Mouse (Mus musculus) liver, embryonic 16.5 days (tissue): Measurements from ENCODE around the gene Gm20605. TPM values are rescaled to one million over a fixed set of nuclear protein-coding genes. Genes with fewer than 3 reads are reported as not detected.

ENCODE experiments used
- ATAC-seq: fragments of 200-750 bp; cut with Nextera tagmentation; 2 replicates; pipeline ENCODE4 v1.8.0; 2017; ENCODE audit warnings: low read depth, mild to moderate bottlenecking, moderate number of reproducible peaks, moderate library complexity
- H3K27ac ChIP-seq: fragments of 300-500 bp; sonication (generic); 2 replicates; pipeline ENCODE4 v1.5.1; 2014; ENCODE audit warnings: mild to moderate bottlenecking, low read length
- H3K27me3 ChIP-seq: fragments of 300-500 bp; sonication (generic); 2 replicates; pipeline ENCODE4 v1.6.1; 2014; ENCODE audit warnings: low read depth, low read length, mixed read lengths; ENCODE audit not compliant: control insufficient read depth, insufficient read depth
- H3K36me3 ChIP-seq: fragments of 300-500 bp; sonication (generic); 2 replicates; pipeline ENCODE4 v1.6.1; 2014; ENCODE audit warnings: mild to moderate bottlenecking; ENCODE audit not compliant: control insufficient read depth, insufficient read depth
- H3K4me1 ChIP-seq: fragments of 300-500 bp; sonication (generic); 2 replicates; pipeline ENCODE4 v1.6.1; 2014; ENCODE audit warnings: low read depth, low read length, mixed read lengths; ENCODE audit not compliant: control insufficient read depth
- H3K4me2 ChIP-seq: fragments of 300-500 bp; sonication (generic); 2 replicates; pipeline ENCODE4 v1.6.1; 2014; ENCODE audit warnings: low read depth, low read length, mixed read lengths
- H3K4me3 ChIP-seq: fragments of 300-500 bp; sonication (generic); 2 replicates; pipeline ENCODE4 v1.5.1; 2014; ENCODE audit warnings: low read depth, mild to moderate bottlenecking, low read length
- H3K9ac ChIP-seq: fragments of 300-500 bp; sonication (generic); 2 replicates; pipeline ENCODE4 v1.6.1; 2014; ENCODE audit warnings: low read depth, low read length
- H3K9me3 ChIP-seq: fragments of 300-500 bp; sonication (generic); replicated peaks from 2 replicates; pipeline ENCODE4 v1.6.1; 2016; ENCODE audit warnings: low read length; ENCODE audit not compliant: control insufficient read depth
- WGBS: fragments of 180-500 bp; shearing (Covaris S2); extraction: QIAGEN DNeasy Blood & Tissue Kit; methylation state at CpG from one replicate; pipeline ENCODE4 v1.1.7; 2014; ENCODE audit not compliant: insufficient replicate concordance; 5-methylcytosine and 5-hydroxymethylcytosine counted together
- polyA plus RNA-seq: library from polyadenylated mRNA; unstranded; fragments of >200 nt; fragmentation: Nextera tagmentation; extraction: Ambion mirVana; gene quantifications from 2 replicates; pipeline ENCODE4 v1.2.1, GENCODE M21; 2015

Gm20605 gene
- polyA plus RNA-seq, 1 experiment from 2014 or later = 6.1 TPM

GRCm38 (mm10) chr5:137685653-137686052, 56.7 kb downstream of the Gm20605 start:
- Histone ChIP-seq H3K4me1 (peaks cover 41% of the 10 kb centered on the region), H3K9ac (peak overlapping the region; percentile 50), H3K4me2 (peak overlapping the region; percentile 76), H3K4me3 (peak overlapping the region; percentile 39), H3K9me3 (no peaks in the 10 kb centered on the region), H3K36me3 (peaks cover 7% of the 10 kb centered on the region), H3K27me3 (no peaks in the 10 kb centered on the region), H3K27ac (peak overlapping the region; percentile 93)
- no peak for ATAC-seq
- WGBS = 48% methylated on average over 3 of the region's 3 CpGs

- H3K9ac ChIP-seq = peak overlapping the region; percentile 58
- no peaks in the 10 kb centered on the region for H3K27me3 ChIP-seq
- 20% methylated on average over 6 of the region's 6 CpGs for WGBS
- H3K4me3 ChIP-seq = peak overlapping the region; percentile 39
- peak overlapping the region; percentile 76 for H3K4me2 ChIP-seq
- no peaks in the 10 kb centered on the region for H3K9me3 ChIP-seq
- peaks cover 5% of the 10 kb centered on the region; the same call in 1 of the 2 replicates for H3K36me3 ChIP-seq
- ATAC-seq = peak; percentile 85
- peak overlapping the region; percentile 93 for H3K27ac ChIP-seq
- H3K4me1 ChIP-seq = peaks cover 39% of the 10 kb centered on the region
Observed at GRCm38 (mm10) chr5:137686127-137686790, 57.3 kb downstream of the Gm20605 start.

- peaks cover 26% of the 10 kb centered on the region for H3K4me1 ChIP-seq
Observed at GRCm38 (mm10) chr5:137689974-137690373, 61.0 kb downstream of the Gm20605 start.

GRCm38 (mm10) chr5:137690531-137690930, 61.6 kb downstream of the Gm20605 start:
- no peaks in the 10 kb centered on the region for H3K36me3 ChIP-seq

More at GRCm38 (mm10) chr5:137689974-137690373, 61.0 kb downstream of the Gm20605 start:
- H3K4me3 ChIP-seq = no peak overlapping the region
- H3K27me3 ChIP-seq = no peaks in the 10 kb centered on the region
- ATAC-seq = no peak
- H3K9ac ChIP-seq = no peak overlapping the region
- H3K36me3 ChIP-seq = no peaks in the 10 kb centered on the region
- no peak overlapping the region for H3K4me2 ChIP-seq
- no peaks in the 10 kb centered on the region for H3K9me3 ChIP-seq
- 82% methylated on average over 3 of the region's 3 CpGs for WGBS
- H3K27ac ChIP-seq = no peak overlapping the region

GRCm38 (mm10) chr5:137691881-137692280, 62.9 kb downstream of the Gm20605 start:
- WGBS = 22% methylated on average over 1 of the region's 1 CpGs

More at GRCm38 (mm10) chr5:137690531-137690930, 61.6 kb downstream of the Gm20605 start:
- no peak overlapping the region for H3K4me3 ChIP-seq
- H3K4me2 ChIP-seq = no peak overlapping the region
- H3K27ac ChIP-seq = no peak overlapping the region
- WGBS = 66% methylated on average over 9 of the region's 9 CpGs
- H3K4me1 ChIP-seq = peaks cover 21% of the 10 kb centered on the region
- ATAC-seq = no peak
- no peak overlapping the region for H3K9ac ChIP-seq
- no peaks in the 10 kb centered on the region for H3K9me3 ChIP-seq
- no peaks in the 10 kb centered on the region for H3K27me3 ChIP-seq

More at GRCm38 (mm10) chr5:137691881-137692280, 62.9 kb downstream of the Gm20605 start:
- Histone ChIP-seq H3K27me3 (no peaks in the 10 kb centered on the region), H3K4me2 (no peak overlapping the region), H3K9ac (no peak overlapping the region), H3K27ac (no peak overlapping the region), H3K4me3 (no peak overlapping the region), H3K9me3 (no peaks in the 10 kb centered on the region), H3K36me3 (no peaks in the 10 kb centered on the region), H3K4me1 (peaks cover 13% of the 10 kb centered on the region)
- ATAC-seq = no peak

Other genes starting within 250 kb of the Gm20605 start
- 0.07 and 0.11 TPM in 2 replicates for gene Zan, start 152.1 kb upstream of the Gm20605 start, polyA plus RNA-seq
- 28.1 and 28.3 TPM in 2 replicates for gene Pop7, start 126.7 kb upstream of the Gm20605 start, polyA plus RNA-seq
- 2.8 and 3.1 TPM in 2 replicates for gene Gigyf1, start 110.6 kb upstream of the Gm20605 start, polyA plus RNA-seq
- 0.81 and 1.2 TPM in 2 replicates for gene Epo, start 95.9 kb upstream of the Gm20605 start, polyA plus RNA-seq
- 125 and 127 TPM in 2 replicates for gene Gnb2, start 95.7 kb upstream of the Gm20605 start, polyA plus RNA-seq
- 0.05 TPM in 1 of 2 replicates, not detected in the other for gene Actl6b, start 75.7 kb upstream of the Gm20605 start, polyA plus RNA-seq
- gene Tfr2, start 59.3 kb upstream of the Gm20605 start, polyA plus RNA-seq = 60.5 and 62.5 TPM in 2 replicates
- 21.3 and 23.1 TPM in 2 replicates for gene Mospd3, start 28.1 kb upstream of the Gm20605 start, polyA plus RNA-seq
- 15.0 and 21.5 TPM in 2 replicates for gene Pcolce, start 15.4 kb upstream of the Gm20605 start, polyA plus RNA-seq
- 0.07 and 0.13 TPM in 2 replicates for gene Fbxo24, start 173 bp upstream of the Gm20605 start, polyA plus RNA-seq
- gene Lrch4, start 54 bp upstream of the Gm20605 start, polyA plus RNA-seq = 25.1 and 26.8 TPM in 2 replicates
- gene Sap25, start 12.2 kb downstream of the Gm20605 start, polyA plus RNA-seq = 4.5 and 6.7 TPM in 2 replicates
- gene Irs3, start 16.5 kb downstream of the Gm20605 start, polyA plus RNA-seq = 0.15 TPM in 1 of 2 replicates, not detected in the other
- 29.4 and 30.5 TPM in 2 replicates for gene Agfg2, start 55.6 kb downstream of the Gm20605 start, polyA plus RNA-seq
- gene Nyap1, start 112.4 kb downstream of the Gm20605 start, polyA plus RNA-seq = 0.21 and 0.33 TPM in 2 replicates
- 59.8 and 64.4 TPM in 2 replicates for gene Tsc22d4, start 116.6 kb downstream of the Gm20605 start, polyA plus RNA-seq
- gene Ppp1r35, start 149.7 kb downstream of the Gm20605 start, polyA plus RNA-seq = 14.8 and 15.5 TPM in 2 replicates
- 3.8 and 4.6 TPM in 2 replicates for gene Mepce, start 158.5 kb downstream of the Gm20605 start, polyA plus RNA-seq
- 3.8 and 4.0 TPM in 2 replicates for gene Zcwpw1, start 158.6 kb downstream of the Gm20605 start, polyA plus RNA-seq
- gene Pilra, start 207.1 kb downstream of the Gm20605 start, polyA plus RNA-seq = 5.1 and 6.1 TPM in 2 replicates
- 5.8 and 6.6 TPM in 2 replicates for gene Pilrb1, start 228.9 kb downstream of the Gm20605 start, polyA plus RNA-seq
- gene Pilrb2, start 242.6 kb downstream of the Gm20605 start, polyA plus RNA-seq = 5.6 and 8.3 TPM in 2 replicates